Mouse (Mus musculus): ENCODE results near the gene Dock7. TPM values are rescaled to one million over a fixed set of nuclear protein-coding genes. Genes with fewer than 3 reads are reported as not detected.

The Dock7 gene
- polyA plus RNA-seq, 1 experiment: 14.9 TPM

DNA sequence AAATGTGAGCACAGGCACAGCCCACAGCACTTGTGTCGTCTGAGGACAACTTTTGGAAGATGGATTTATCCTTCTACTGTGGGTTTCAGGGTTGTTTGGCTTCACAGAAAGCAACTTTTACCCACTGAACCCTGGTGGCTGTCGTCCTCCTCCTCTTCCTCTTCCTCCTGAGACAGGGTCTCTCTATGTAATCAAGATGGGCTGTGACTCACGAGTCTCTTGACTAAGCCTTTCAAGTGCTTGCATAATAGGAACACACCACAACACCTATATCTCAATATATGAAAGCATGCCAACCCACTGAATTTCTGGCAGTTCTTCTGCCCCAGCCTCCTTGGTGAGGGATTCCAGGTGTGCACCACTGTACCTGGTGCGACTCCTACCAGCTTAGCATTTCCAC is 199.8 kb downstream of the Dock7 start:
- H3K4me3 ChIP-seq (ENCODE audit: low read depth, low read length): no peak overlapping the region
- peaks cover 8% of the 10 kb centered on the region; the same call in 1 of the 2 replicates for H3K4me1 ChIP-seq (ENCODE audit: control insufficient read depth, insufficient read depth, insufficient read length, low read length)
- no peaks in the 10 kb centered on the region for H3K36me3 ChIP-seq (ENCODE audit: control insufficient read depth, insufficient read depth, low read length)
- 84% methylated on average over 4 of the region's 4 CpGs for WGBS
- TF ChIP-seq POLR2A (IDR thresholded peaks at IDR 0.05; ENCODE audit: low read depth, low read length) (no peak), CTCF (IDR thresholded peaks at IDR 0.05; ENCODE audit: extremely low read depth, insufficient read length, insufficient replicate concordance, low read depth, low read length) (no peak)
- H3K27me3 ChIP-seq (ENCODE audit: control insufficient read depth, insufficient read depth, low read length): no peaks in the 10 kb centered on the region
- H3K27ac ChIP-seq (ENCODE audit: insufficient read depth, low read depth, low read length): no peak overlapping the region

GRCm38 (mm10) chr4:98918204-98918603 is 202.5 kb downstream of the Dock7 start:
- no peaks in the 10 kb centered on the region for H3K36me3 ChIP-seq (ENCODE audit: control insufficient read depth, insufficient read depth, low read length)
- no peak for TF ChIP-seq POLR2A (IDR thresholded peaks at IDR 0.05; ENCODE audit: low read depth, low read length)
- TF ChIP-seq CTCF (IDR thresholded peaks at IDR 0.05; ENCODE audit: extremely low read depth, insufficient read length, insufficient replicate concordance, low read depth, low read length): no peak
- no peak overlapping the region for H3K4me3 ChIP-seq (ENCODE audit: low read depth, low read length)
- H3K4me1 ChIP-seq (ENCODE audit: control insufficient read depth, insufficient read depth, insufficient read length, low read length): peaks cover 8% of the 10 kb centered on the region; the same call in 1 of the 2 replicates
- WGBS: 27% methylated on average over 1 of the region's 1 CpGs
- H3K27me3 ChIP-seq (ENCODE audit: control insufficient read depth, insufficient read depth, low read length): no peaks in the 10 kb centered on the region
- peak overlapping the region; percentile 59; the same call in 1 of the 2 replicates for H3K27ac ChIP-seq (ENCODE audit: insufficient read depth, low read depth, low read length)

DNA sequence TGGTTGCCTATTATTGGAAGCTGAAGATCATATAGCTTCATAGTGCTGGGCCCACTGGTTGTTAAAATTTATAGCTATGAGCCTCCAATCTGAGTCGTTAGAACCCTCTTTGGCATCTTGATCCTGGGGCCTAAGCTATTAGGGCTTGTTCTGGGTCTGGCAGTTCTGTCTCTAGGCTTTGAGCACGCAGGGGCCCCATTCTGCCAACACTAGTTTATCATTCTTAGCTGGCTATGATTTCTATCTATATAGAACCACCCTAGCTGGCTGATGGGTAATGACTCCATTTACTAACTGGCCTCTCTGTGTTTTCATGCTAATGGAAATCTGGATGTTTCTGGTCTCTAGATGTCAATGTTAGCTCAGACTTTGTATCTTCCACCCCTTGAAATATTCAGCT is 203.0 kb downstream of the Dock7 start:
- Histone ChIP-seq H3K4me1 (ENCODE audit: control insufficient read depth, insufficient read depth, insufficient read length, low read length) (peaks cover 8% of the 10 kb centered on the region; the same call in 1 of the 2 replicates), H3K4me3 (ENCODE audit: low read depth, low read length) (no peak overlapping the region), H3K27me3 (ENCODE audit: control insufficient read depth, insufficient read depth, low read length) (no peaks in the 10 kb centered on the region), H3K36me3 (ENCODE audit: control insufficient read depth, insufficient read depth, low read length) (no peaks in the 10 kb centered on the region), H3K27ac (ENCODE audit: insufficient read depth, low read depth, low read length) (peak overlapping the region; percentile 59)
- 37% methylated on average over 2 of the region's 2 CpGs for WGBS
- TF ChIP-seq POLR2A (IDR thresholded peaks at IDR 0.05; ENCODE audit: low read depth, low read length): no peak
- no peak for TF ChIP-seq CTCF (IDR thresholded peaks at IDR 0.05; ENCODE audit: extremely low read depth, insufficient read length, insufficient replicate concordance, low read depth, low read length)

GRCm38 (mm10) chr4:98910246-98910645 is 210.5 kb downstream of the Dock7 start:
- Histone ChIP-seq H3K36me3 (ENCODE audit: control insufficient read depth, insufficient read depth, low read length) (no peaks in the 10 kb centered on the region), H3K4me3 (ENCODE audit: low read depth, low read length) (no peak overlapping the region), H3K27me3 (ENCODE audit: control insufficient read depth, insufficient read depth, low read length) (no peaks in the 10 kb centered on the region), H3K27ac (ENCODE audit: insufficient read depth, low read depth, low read length) (no peak overlapping the region), H3K4me1 (ENCODE audit: control insufficient read depth, insufficient read depth, insufficient read length, low read length) (no peaks in the 10 kb centered on the region)
- 92% methylated on average over 5 of the region's 5 CpGs for WGBS
- TF ChIP-seq CTCF (IDR thresholded peaks at IDR 0.05; ENCODE audit: extremely low read depth, insufficient read length, insufficient replicate concordance, low read depth, low read length): no peak
- no peak for TF ChIP-seq POLR2A (IDR thresholded peaks at IDR 0.05; ENCODE audit: low read depth, low read length)

DNA sequence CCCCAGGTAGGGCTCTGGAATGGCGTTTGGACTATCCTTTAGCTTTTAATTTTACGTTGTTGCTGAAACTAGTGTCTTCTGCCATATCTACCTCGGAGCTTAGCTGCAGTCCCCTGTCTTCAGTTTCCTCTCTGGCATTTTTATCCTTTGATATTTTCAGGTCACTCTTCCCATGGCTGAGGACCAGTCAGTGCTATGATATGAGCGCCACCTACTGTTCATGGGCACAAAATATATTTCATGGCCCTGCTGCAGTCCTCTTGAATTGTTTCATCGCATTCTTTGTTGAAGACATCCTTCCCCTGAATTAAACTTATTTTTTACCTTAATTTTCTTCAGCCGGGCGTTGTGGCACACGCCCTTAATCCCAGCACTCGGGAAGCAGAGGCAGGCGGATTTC is 233.6 kb downstream of the Dock7 start:
- H3K27me3 ChIP-seq (ENCODE audit: control insufficient read depth, insufficient read depth, low read length): no peaks in the 10 kb centered on the region
- no peaks in the 10 kb centered on the region for H3K4me1 ChIP-seq (ENCODE audit: control insufficient read depth, insufficient read depth, insufficient read length, low read length)
- no peaks in the 10 kb centered on the region for H3K36me3 ChIP-seq (ENCODE audit: control insufficient read depth, insufficient read depth, low read length)
- no peak overlapping the region for H3K4me3 ChIP-seq (ENCODE audit: low read depth, low read length)
- no peak overlapping the region for H3K27ac ChIP-seq (ENCODE audit: insufficient read depth, low read depth, low read length)
- WGBS: 18% methylated on average over 10 of the region's 10 CpGs
- no peak for TF ChIP-seq CTCF (IDR thresholded peaks at IDR 0.05; ENCODE audit: extremely low read depth, insufficient read length, insufficient replicate concordance, low read depth, low read length)
- TF ChIP-seq POLR2A (IDR thresholded peaks at IDR 0.05; ENCODE audit: low read depth, low read length): no peak

Other genes starting within 250 kb of the Dock7 start
- gene Usp1, start 197.1 kb downstream of the Dock7 start, polyA plus RNA-seq (2012; rRNA removed): 74.6 and 146 TPM in 2 replicates
- not detected in 2 replicates for gene Angptl3, start 90.0 kb downstream of the Dock7 start, polyA plus RNA-seq (2012; rRNA removed)
- gene Atg4c, start 73.0 kb upstream of the Dock7 start, polyA plus RNA-seq (2012; rRNA removed): 1.1 and 3.3 TPM in 2 replicates
- 0.33 and 0.93 TPM in 2 replicates for gene Gm12689, start 175.0 kb upstream of the Dock7 start, polyA plus RNA-seq (2012; rRNA removed)